Mouse (Mus musculus) neutrophil, adult 59 days (primary cell): ENCODE results near the gene Gm28038. TPM values are rescaled to one million over a fixed set of nuclear protein-coding genes. Genes with fewer than 3 reads are reported as not detected.

Experiments used
- total RNA-seq, 2 experiments: library from RNA; stranded (reverse); gene quantifications; 1 replicate in 1 of 2; 2 replicates in 1 of 2; pipeline ENCODE4 v1.2.4; 2023

Gene Gm28038
- 1 to 10 TPM in 1 of 2 experiments, not detected in 1; 8.2 TPM for total RNA-seq

DNA sequence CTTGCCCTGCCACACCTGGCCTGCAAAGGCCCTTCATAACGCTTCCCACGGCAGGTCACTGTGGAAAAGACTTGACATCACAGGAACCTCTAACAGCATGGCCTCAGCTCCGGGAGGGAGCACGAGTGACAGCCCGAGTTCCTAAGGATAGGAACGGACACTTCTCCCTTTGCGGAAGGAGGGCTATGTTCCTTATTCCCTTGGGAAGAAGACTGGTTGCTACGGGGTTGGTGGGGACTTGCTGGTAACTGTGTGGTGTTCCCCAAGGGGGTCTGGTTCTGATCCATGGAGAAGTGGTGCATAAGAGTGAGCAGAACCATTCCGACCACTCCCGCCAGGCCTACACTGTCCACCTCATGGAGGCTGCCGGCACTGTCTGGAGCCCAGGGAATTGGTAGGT lies at the start of gene Gm28038:
Gene Gm28038 (plus strand): TSS at position 301 of the 400 bp plus-strand sequence.

GRCm38 (mm10) chr2:30237199-30237880 lies 43.5 kb upstream of the Gm28038 start, which contains the start of gene Lrrc8a:
Gene Lrrc8a, plus strand, starts transcription at chr2:30237715.

DNA sequence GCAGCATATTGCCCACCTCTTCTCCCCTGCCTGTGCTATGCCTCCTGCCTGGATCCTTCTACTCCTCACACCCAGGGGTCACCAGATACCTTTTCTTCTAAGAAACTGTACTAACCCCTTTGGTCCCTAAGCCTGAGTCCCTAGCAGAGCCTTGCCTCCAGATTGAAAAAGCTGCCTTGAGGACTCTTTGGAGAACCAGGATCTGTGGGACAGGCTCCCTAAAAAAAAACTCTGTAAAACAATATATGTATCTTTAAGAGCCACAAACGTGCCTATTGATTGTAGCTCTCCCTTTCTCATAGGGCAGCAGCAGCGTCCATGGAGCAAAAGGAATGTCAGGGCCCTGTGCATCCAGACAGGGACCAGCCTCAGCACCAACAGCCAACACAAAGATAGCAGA lies 40.6 kb upstream of the Gm28038 start, which contains the start of gene Gm28035:
Gene Gm28035 (plus strand): TSS at position 301 of the 400 bp plus-strand sequence.

GRCm38 (mm10) chr2:30265767-30266253 lies 15.0 kb upstream of the Gm28038 start, which contains the start of gene Phyhd1:
Gene Phyhd1, plus strand, starts transcription at chr2:30266203.

DNA sequence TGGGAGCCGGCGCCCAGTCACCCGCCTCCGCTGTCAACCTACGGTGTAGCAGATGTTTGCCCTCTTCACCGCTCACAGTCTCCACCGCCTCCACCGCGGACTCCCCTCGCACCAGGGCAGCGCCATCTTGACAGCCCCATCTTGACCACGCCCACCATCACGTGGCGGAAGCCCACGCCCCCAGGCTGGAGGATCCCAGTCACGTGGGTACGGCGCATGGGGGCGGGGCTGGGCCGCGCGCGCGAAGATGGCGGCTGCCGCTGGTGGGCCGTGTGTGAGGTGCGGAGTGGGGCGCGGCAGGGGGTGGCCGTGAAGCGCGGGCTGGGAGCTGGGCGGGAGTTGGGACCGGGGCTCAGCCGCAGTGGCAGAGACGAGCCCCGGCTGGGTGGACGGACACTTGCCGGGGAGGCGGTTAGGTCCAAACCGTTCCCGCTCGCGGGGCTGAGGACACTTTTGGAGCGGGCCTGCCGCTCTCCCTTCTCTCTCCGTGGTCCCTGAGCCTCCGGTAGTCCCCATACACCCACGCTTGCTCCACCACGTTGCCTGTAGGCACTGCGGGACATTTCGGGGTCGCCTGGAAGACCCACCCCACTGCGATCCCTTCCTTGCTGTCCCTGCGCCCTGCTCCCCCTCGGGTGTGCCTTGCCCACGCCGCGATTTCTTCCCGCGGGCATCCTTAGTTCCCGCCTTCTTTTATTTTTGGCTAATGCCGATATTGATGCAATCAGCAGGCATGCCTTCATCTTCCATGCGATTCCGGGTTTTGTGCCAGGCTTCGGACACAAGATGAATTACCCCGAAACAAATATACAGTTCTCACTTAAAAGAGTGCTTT lies 5.6 kb downstream of the Gm28038 start, which contains the start of the genes Dolk and Nup188:
Gene Dolk (minus strand): TSS at position 143 of the 835 bp plus-strand sequence.
Gene Nup188 (plus strand): TSS at position 206 of the 835 bp plus-strand sequence.

Other genes starting within 250 kb of the Gm28038 start
- 1 to 10 TPM; 2.0 TPM for gene Wdr34, start 232.2 kb upstream of the Gm28038 start, total RNA-seq
- gene Set, start 223.7 kb upstream of the Gm28038 start, total RNA-seq: 100 to 1,000 TPM; 117 to 141 TPM
- gene Pkn3, start 203.4 kb upstream of the Gm28038 start, total RNA-seq: 10 to 100 TPM in 1 of 2 experiments, 1 to 10 TPM in 1; 4.2 to 11.0 TPM
- 10 to 100 TPM; 11.2 to 11.5 TPM for gene Zdhhc12, start 187.4 kb upstream of the Gm28038 start, total RNA-seq
- 10 to 100 TPM; 32.6 to 35.7 TPM for gene Zer1, start 156.5 kb upstream of the Gm28038 start, total RNA-seq
- 10 to 100 TPM; 44.3 to 51.3 TPM for gene Tbc1d13, start 147.3 kb upstream of the Gm28038 start, total RNA-seq
- gene Endog, start 109.5 kb upstream of the Gm28038 start, total RNA-seq: 1 to 10 TPM; 3.2 to 3.4 TPM
- gene Spout1, start 102.6 kb upstream of the Gm28038 start, total RNA-seq: 10 to 100 TPM in 1 of 2 experiments, 1 to 10 TPM in 1; 7.6 to 10.1 TPM
- gene Kyat1, start 75.2 kb upstream of the Gm28038 start, total RNA-seq: 1 to 10 TPM; 2.5 TPM
- 10 to 100 TPM; 16.2 to 19.7 TPM for gene Lrrc8a, start 43.3 kb upstream of the Gm28038 start, total RNA-seq
- gene Gm28035, start 40.5 kb upstream of the Gm28038 start, total RNA-seq: under 1 TPM in 1 of 2 experiments, not detected in 1; 0.64 TPM
- gene Phyhd1, start 14.8 kb upstream of the Gm28038 start, total RNA-seq: 1 to 10 TPM; 1.4 to 2.4 TPM
- gene Dolk, start 5.3 kb downstream of the Gm28038 start, total RNA-seq: 1 to 10 TPM; 4.6 to 6.1 TPM
- 10 to 100 TPM; 30.0 to 30.1 TPM for gene Nup188, start 5.4 kb downstream of the Gm28038 start, total RNA-seq
- 10 to 100 TPM; 14.6 to 16.0 TPM for gene Sh3glb2, start 78.3 kb downstream of the Gm28038 start, total RNA-seq
- 1 to 10 TPM; 5.9 to 7.6 TPM for gene Miga2, start 83.2 kb downstream of the Gm28038 start, total RNA-seq
- gene Dolpp1, start 111.2 kb downstream of the Gm28038 start, total RNA-seq: 10 to 100 TPM; 10.8 to 12.6 TPM
- 10 to 100 TPM; 31.9 to 36.0 TPM for gene Crat, start 134.8 kb downstream of the Gm28038 start, total RNA-seq
- gene Ptpa, start 135.0 kb downstream of the Gm28038 start, total RNA-seq: 100 to 1,000 TPM in 1 of 2 experiments, 10 to 100 TPM in 1; 96.5 to 101 TPM
- 1 to 10 TPM in 1 of 2 experiments, under 1 TPM in 1; 0.76 to 1.9 TPM for gene Ier5l, start 193.2 kb downstream of the Gm28038 start, total RNA-seq